Mouse (Mus musculus): ENCODE data around the gene Bach1.

DNA sequence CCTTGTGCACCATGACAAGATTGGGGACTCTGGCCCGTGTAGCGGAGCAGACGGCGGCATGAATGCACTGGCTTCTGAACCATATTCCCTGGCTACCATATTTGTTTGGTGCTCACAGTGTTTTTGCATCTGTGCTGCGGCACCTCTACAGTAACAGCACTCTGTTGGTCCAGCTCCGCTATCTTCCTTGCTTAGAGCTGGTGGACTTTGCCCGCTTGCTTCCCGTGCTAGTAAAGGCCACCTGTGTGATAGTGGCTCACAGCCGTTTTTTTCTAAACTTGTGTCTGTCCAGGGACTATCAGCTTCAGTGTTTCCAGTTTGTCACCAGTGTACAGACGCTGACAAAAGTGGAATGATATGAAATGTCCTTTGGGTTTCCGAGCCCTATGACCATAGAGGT lies 59.3 kb downstream of the Bach1 start:
- TF ChIP-seq POLR2A (IDR thresholded peaks at IDR 0.05; ENCODE audit: insufficient read length, low read depth) (no peak), CEBPB (IDR thresholded peaks at IDR 0.05; ENCODE audit: insufficient read depth, poor library complexity, severe bottlenecking) (no peak), SRF (IDR thresholded peaks at IDR 0.05; ENCODE audit: control insufficient read depth, insufficient read length, low read depth) (no peak), MAX (IDR thresholded peaks at IDR 0.05; ENCODE audit: low read depth) (no peak), POLR2AphosphoS2 (IDR thresholded peaks at IDR 0.05; ENCODE audit: insufficient read length, low read depth) (no peak), E2F4 (IDR thresholded peaks at IDR 0.05; ENCODE audit: insufficient read depth) (no peak), USF1 (IDR thresholded peaks at IDR 0.05; ENCODE audit: low read depth) (no peak)

Measured in myocyte (in vitro differentiated cells).